Mouse (Mus musculus) adrenal gland, postnatal 4 days (tissue): ENCODE results near the gene Susd1. TPM values are rescaled to one million over a fixed set of nuclear protein-coding genes. Genes with fewer than 3 reads are reported as not detected.

Experiments
- DNase-seq, 2 experiments: peaks; one replicate each; pipeline ENCODE4 v3.0.0; 2021 to 2022; ENCODE audit warnings: low spot score in 2 of 2, mixed read lengths in 2 of 2
- total RNA-seq, 2 experiments: library from RNA; stranded (reverse); gene quantifications; 2 replicates each; pipeline ENCODE4 v1.2.3; 2021

Gene Susd1
- total RNA-seq, 2 experiments from 2014 or later = 9.7 to 10.8 TPM

DNA sequence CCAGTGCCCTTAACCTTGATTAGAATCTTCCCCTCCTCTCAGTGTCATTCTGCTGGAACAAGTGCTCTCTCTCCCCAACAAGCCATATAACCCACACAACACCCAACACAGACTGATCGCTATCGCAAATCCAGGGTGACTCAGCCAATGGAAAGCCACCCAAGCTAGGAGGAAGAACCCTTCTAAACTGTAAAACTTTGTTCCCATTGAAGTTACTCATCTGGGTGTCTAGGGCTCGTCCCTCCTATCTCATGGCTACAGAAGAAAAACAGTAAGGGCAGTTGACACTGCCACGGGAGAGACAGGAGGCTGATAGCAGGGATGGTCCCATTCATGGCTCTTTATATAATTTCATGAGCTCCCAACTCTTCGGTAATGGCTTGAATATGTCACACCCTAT is 114.1 kb downstream of the Susd1 start:
- no peak for DNase-seq

DNA sequence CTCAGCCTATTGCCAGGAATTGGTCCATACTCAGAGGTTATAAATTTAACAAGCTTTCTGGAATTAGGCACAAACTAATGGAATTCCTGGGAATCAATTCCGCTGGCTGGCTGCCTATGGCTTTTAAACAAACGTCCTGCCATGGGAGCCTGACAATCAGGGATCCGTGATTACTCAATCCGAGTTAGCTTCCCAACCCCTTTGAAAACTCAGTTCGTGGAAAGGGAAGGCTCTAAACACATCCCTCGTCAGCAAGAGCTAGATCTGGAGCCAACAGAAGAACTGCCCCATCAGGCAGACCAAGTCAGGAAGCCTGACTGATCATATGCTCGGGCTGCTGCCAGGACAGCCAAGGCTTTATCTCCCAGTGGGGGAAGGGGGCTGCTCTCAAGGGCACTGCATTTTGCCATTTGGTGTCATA is 115.2 kb downstream of the Susd1 start:
- DNase-seq = no peak

DNA sequence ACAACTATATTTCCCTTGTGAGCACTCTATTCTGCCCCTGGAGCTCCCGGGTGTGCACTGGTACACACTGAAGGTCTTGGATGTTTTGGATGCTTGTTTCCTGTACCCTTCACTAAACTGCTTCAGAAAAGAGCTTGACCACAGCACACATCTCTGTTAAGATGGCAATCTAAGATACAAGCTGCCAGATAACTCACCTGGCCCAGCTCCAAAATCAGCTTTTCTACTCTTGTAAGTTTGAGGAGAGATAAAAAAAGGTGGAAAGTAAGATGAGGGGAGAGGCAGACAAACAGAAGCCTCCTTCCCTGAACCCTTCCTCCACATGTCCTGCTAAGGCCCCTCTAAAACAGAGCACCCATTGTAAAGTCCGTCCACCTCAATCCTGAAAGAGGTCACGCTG is 115.7 kb downstream of the Susd1 start:
- DNase-seq = no peak

GRCm38 (mm10) chr4:59322056-59322455 is 116.4 kb downstream of the Susd1 start:
- no peak for DNase-seq

DNA sequence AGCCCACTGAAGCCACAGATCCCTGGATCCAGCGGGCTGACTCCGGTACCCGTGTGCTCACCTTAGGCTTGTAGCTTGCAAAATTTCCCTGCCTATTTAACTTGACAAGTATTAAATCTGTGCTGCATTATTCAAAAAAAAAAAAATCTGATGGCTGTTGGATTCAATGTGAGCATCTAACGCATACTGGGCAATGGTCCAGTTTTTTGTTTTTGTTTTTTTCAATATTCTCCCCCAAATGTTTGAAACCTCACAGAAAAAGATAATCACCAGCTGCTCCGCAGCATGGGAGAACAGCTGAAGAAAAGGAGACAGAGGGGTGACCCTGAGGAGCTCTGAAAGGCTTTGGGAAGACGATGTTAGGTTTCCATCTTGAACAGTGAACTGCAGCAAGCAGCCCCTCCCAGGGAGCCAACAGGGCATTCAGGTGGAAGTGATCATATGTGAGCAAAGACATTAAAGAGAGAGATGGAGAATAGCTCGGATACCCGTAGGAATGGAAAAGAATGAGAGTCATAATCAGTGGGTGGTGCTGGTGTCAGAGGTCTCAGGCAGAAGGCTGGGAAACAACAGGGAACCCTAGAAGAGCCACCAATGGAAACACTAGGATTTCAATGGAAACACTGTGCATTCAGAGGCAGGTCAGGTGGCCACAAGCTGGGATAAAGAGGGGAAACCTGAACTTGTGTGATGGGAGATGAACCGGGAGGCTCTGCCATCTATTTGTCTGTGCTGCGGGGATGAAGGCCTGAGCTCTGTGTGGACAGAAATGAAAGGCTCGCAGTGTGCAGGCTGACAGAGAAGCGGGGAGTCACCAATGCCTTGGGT is 117.0 kb downstream of the Susd1 start:
- DNase-seq = no peak

- DNase-seq = no peak
Measured at GRCm38 (mm10) chr4:59319136-59319941, 119.1 kb downstream of the Susd1 start.

- no peak for DNase-seq
Measured at GRCm38 (mm10) chr4:59318602-59319001, 119.8 kb downstream of the Susd1 start.

DNA sequence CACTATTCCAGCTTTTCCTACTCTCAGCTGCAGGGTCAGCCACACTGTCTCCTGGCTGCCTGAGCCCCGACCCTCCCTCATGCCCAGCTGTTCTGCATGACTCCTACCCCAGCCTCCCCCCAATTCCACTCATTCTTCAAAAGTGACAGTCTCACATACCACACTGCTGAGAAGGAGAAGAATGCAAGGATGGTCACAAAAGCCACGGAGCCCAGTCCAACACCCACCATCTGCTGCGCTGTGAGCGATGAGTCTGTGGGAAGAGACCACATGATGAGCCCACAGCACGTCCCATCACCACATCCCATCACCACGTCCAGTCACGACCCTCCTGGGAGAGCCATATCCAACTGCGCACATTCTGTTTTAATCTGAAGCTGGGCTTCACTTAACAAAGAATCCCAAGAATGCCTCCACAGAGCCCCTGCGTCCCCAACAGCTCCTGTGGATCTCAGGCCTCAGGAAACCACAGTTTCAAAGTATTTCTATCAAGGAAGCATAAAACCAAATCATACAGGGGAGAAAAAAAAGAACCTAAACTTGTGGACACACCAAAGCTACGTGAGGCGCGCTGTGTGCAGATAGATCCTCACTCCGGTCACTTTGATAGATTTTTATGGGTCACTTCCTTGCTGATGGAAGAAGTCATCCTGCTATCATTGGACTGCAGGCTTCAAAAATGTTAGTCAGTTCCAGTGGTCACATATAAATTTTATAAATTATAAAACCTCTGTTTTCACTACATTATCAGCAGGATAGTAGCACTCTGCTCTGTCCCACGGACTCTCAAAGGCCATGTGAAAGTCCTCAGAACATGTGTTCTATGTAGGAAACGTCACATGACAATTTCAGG is 122.7 kb downstream of the Susd1 start:
- no peak for DNase-seq

GRCm38 (mm10) chr4:59314939-59315552 is 123.4 kb downstream of the Susd1 start:
- no peak for DNase-seq

- no peak for DNase-seq
Measured at GRCm38 (mm10) chr4:59312945-59313344, 125.5 kb downstream of the Susd1 start.

- DNase-seq = no peak
Measured at GRCm38 (mm10) chr4:59310590-59310989, 127.8 kb downstream of the Susd1 start.

GRCm38 (mm10) chr4:59307841-59308589 is 130.4 kb downstream of the Susd1 start:
- no peak for DNase-seq

- no peak for DNase-seq
Measured at GRCm38 (mm10) chr4:59302387-59302786, 136.0 kb downstream of the Susd1 start.

- no peak for DNase-seq
Measured at GRCm38 (mm10) chr4:59301025-59301815, 137.2 kb downstream of the Susd1 start.

DNA sequence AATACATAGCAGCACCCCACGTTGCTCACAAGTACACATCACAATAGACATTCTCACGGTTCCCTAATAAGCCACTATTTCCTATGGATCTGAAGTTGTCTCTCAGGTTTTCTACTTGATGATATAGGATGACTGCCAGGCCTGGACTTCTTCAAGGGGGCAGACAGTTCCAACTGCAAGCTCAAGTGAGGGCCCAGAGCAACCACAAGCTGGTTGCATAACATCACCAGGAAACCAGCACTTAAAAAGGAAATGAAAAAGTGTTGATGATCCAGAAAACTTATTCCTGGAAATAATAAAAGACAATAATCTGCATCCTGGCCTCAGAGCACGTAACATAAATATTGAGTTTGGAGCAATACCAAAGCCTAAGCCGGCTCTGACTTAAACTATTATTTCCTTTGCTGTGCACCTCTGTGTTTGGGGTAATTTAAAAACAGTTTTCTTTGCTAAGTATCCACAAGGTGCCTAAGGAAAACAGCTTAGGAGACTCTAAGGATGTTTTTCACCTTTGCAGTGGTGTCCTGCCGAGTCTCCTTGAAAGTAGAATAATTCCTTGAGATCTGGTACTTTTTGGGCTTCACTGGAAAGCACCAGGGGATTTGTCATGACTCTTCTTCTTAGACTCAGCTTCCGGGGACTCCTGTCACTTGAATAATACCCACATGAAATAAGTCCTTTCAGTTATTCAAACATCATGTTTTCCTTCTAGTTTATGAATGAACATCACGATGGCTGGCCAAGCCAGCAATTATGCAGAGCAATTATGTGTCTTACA is 139.5 kb downstream of the Susd1 start:
- DNase-seq = no peak

GRCm38 (mm10) chr4:59295127-59295526 is 143.3 kb downstream of the Susd1 start:
- DNase-seq = no peak

- no peak for DNase-seq
Measured at GRCm38 (mm10) chr4:59294661-59295060, 143.8 kb downstream of the Susd1 start.

- no peak for DNase-seq
Measured at GRCm38 (mm10) chr4:59291914-59292718, 146.3 kb downstream of the Susd1 start.
